Mouse (Mus musculus): ENCODE data around the gene Tmem243.

GRCm38 (mm10) chr5:9160831-9161455 lies 60.5 kb downstream of the Tmem243 start:
- no peak for TF ChIP-seq CTCF (IDR thresholded peaks at IDR 0.05; ENCODE audit: low read depth)
- no peak for TF ChIP-seq EP300 (IDR thresholded peaks at IDR 0.05; ENCODE audit: low read depth)

Data from liver, embryonic 14.5 days (tissue).